Mouse (Mus musculus): ENCODE results near the gene Myh2. TPM values are rescaled to one million over a fixed set of nuclear protein-coding genes. Genes with fewer than 3 reads are reported as not detected.

Gene Myh2
- 0.10 and 0.11 TPM in 2 replicates for total RNA-seq (2014; rRNA removed)
- 0.16 and 0.24 TPM in 2 replicates for polyA plus RNA-seq (2015; fragmentation: Nextera tagmentation; extraction: Ambion mirVana)

DNA sequence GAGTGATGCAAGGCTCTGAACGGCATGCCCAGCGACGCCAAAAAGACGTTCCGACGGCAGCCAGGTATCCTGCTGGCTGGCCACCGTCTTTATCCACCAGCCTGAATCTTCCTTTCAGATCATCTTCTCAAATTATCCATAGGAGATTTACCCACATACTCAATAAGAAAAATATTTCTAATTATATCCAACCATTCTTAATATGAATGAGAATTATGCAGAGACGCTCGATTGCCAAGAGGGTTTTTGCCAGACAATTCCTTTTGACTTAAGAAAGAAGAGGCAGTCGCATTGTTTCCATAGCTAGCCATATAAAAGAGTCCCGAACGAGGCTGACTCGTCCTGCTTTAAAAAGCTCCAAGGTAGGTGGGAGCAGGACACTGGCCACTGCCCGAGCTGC is at the start of gene Myh2:
Myh2 (plus strand) TSS at position 301 of the 400 bp plus-strand sequence.
- no peaks in the 10 kb centered on the region for H3K4me1 ChIP-seq (ENCODE audit: insufficient read depth, low read length)
- ATAC-seq (no peak), DNase-seq (ENCODE audit: low spot score) (no peak)
- H3K4me3 ChIP-seq (ENCODE audit: low read length), result no peak within 1 kb of the TSS
- H3K9me3 ChIP-seq (ENCODE audit: low read length), result no peaks in the 10 kb centered on the region
- H3K4me2 ChIP-seq (ENCODE audit: low read depth, low read length), result no peak within 1 kb of the TSS
- TF ChIP-seq CTCF (IDR thresholded peaks at IDR 0.05; ENCODE audit: low read depth), result no peak
- H3K36me3 ChIP-seq (ENCODE audit: insufficient read depth, low read length), result no peaks in the 10 kb centered on the region
- H3K27ac ChIP-seq, result no peak within 1 kb of the TSS
- no peaks in the 10 kb centered on the region for H3K27me3 ChIP-seq (ENCODE audit: insufficient read depth, low read length)
- H3K9ac ChIP-seq (replicated peaks; ENCODE audit: low read length), result no peak within 1 kb of the TSS
- WGBS, result 48% methylated on average over 14 of the region's 14 CpGs

DNA sequence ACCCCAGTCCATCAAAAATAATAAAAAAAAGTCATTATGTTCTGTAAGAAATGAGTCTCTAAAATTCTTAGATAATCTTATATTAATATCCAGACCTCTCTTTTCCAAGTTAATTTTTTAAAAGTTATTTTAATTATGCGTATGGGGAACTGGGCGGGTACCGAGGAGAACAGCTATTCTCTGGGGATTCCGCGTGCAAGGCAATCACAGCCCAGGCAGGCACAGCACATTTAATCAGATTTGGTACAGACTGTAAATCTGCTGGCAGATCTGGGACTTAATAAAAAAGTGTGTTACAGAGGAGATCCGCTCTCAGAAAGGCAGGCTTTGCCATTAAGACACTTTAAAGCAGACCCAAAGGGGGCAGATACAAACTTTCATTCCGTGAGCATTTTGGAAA is 45.9 kb upstream of the Myh2 start:
- no peak overlapping the region for H3K4me2 ChIP-seq (ENCODE audit: low read depth, low read length)
- DNase-seq (ENCODE audit: low spot score), result no peak
- no peaks in the 10 kb centered on the region for H3K4me1 ChIP-seq (ENCODE audit: insufficient read depth, low read length)
- no peak overlapping the region for H3K9ac ChIP-seq (replicated peaks; ENCODE audit: low read length)
- no peak for TF ChIP-seq CTCF (IDR thresholded peaks at IDR 0.05; ENCODE audit: low read depth)
- H3K4me3 ChIP-seq (ENCODE audit: low read length), result no peak overlapping the region
- no peaks in the 10 kb centered on the region for H3K9me3 ChIP-seq (ENCODE audit: low read length)
- no peaks in the 10 kb centered on the region for H3K27me3 ChIP-seq (ENCODE audit: insufficient read depth, low read length)
- no peaks in the 10 kb centered on the region for H3K36me3 ChIP-seq (ENCODE audit: insufficient read depth, low read length)
- no peak for ATAC-seq
- no peak overlapping the region for H3K27ac ChIP-seq
- 62% methylated on average over 7 of the region's 7 CpGs for WGBS

DNA sequence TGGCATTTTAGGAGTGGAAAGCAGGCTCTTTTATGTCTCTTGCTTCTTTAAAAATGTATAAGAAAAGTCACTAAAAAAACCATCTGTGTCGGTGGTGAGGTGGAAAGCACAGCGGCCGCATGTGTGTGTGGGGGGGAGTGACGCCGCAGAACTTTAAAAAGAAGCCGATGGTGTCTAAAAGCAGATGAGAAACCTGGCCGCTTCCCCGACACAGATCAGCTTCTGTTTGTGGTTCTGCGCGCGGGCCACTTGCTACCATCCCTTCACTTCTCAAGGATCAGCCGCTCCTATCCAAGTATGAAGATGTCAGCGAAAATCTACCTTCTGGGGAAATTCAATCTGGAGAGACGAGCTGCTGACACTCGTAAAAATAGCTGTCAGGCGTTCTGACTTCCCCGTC is 45.5 kb upstream of the Myh2 start:
- Histone ChIP-seq H3K4me3 (ENCODE audit: low read length) (no peak overlapping the region), H3K9ac (replicated peaks; ENCODE audit: low read length) (no peak overlapping the region), H3K4me1 (ENCODE audit: insufficient read depth, low read length) (no peaks in the 10 kb centered on the region), H3K27me3 (ENCODE audit: insufficient read depth, low read length) (no peaks in the 10 kb centered on the region), H3K9me3 (ENCODE audit: low read length) (no peaks in the 10 kb centered on the region), H3K4me2 (ENCODE audit: low read depth, low read length) (no peak overlapping the region), H3K27ac (no peak overlapping the region), H3K36me3 (ENCODE audit: insufficient read depth, low read length) (no peaks in the 10 kb centered on the region)
- 78% methylated on average over 17 of the region's 17 CpGs for WGBS
- ATAC-seq, result no peak
- TF ChIP-seq CTCF (IDR thresholded peaks at IDR 0.05; ENCODE audit: low read depth), result no peak
- DNase-seq (ENCODE audit: low spot score), result no peak

DNA sequence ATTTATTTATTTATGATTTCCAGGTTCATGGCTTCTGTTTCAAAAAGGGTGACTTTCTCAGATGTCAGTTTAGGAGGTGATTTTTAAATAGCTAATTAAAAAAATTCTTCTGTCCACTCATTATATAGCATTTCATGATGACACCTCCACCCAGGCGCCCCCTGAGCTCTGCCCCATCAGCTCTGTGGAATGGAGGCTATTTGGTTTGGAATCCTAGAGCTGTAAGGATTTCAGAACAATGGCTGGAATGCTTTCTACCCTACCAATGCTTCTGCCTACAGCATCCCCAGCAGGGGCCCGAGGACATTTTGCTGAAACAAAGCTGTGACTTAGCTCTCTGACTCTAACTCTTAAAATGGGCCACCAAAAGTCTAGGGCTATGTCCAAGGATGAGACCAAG is 37.3 kb upstream of the Myh2 start:
- H3K9me3 ChIP-seq (ENCODE audit: low read length), result no peaks in the 10 kb centered on the region
- H3K4me2 ChIP-seq (ENCODE audit: low read depth, low read length), result no peak overlapping the region
- no peaks in the 10 kb centered on the region for H3K36me3 ChIP-seq (ENCODE audit: insufficient read depth, low read length)

DNA sequence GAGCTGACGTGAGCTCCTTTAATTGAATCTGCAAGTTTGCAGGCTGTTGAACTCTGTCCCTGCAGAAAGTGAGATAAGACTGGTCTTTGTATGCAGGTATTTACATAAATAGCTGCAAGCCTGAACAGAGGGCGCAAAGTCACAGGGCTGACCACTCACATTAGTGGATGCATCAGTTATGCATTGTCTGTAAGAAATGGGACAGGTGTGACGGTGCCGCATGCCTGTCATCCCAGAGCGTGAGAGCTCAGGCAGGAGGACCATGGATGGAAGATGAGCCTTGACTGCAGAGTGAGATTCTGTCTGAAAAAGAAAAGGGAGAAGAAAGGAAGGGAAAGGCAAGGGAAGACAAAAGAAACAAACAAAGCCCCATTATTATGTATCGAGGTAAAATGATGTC is 36.2 kb upstream of the Myh2 start:
- no peak for DNase-seq (ENCODE audit: low spot score)
- 73% methylated on average over 6 of the region's 6 CpGs for WGBS

More for the DNA sequence above, 37.3 kb upstream of the Myh2 start:
- H3K27ac ChIP-seq, result no peak overlapping the region
- ATAC-seq (no peak), DNase-seq (ENCODE audit: low spot score) (no peak)
- H3K9ac ChIP-seq (replicated peaks; ENCODE audit: low read length), result no peak overlapping the region
- WGBS, result 79% methylated on average over 2 of the region's 2 CpGs
- no peak overlapping the region for H3K4me3 ChIP-seq (ENCODE audit: low read length)
- no peak for TF ChIP-seq CTCF (IDR thresholded peaks at IDR 0.05; ENCODE audit: low read depth)
- no peaks in the 10 kb centered on the region for H3K27me3 ChIP-seq (ENCODE audit: insufficient read depth, low read length)
- no peaks in the 10 kb centered on the region for H3K4me1 ChIP-seq (ENCODE audit: insufficient read depth, low read length)

DNA sequence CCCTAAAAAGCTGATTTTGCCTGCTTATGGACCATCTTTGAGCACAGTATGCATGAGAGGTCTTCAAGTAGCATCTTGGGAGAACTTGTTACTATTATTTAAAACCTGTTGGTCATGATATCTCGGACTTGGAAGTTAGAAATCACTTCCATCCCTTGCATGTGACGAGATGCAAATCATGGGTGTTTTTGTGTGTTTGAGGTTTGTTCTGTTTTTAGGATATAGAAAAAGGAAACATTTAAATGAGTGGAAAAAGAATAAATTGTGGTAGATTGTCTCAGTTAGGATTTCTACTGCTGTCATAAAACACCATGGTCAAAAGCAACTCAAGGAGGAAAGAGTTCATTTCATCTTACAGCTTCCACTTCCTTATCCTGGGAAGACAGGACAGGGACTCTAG is 35.3 kb upstream of the Myh2 start:
- DNase-seq (ENCODE audit: low spot score), result no peak
- no peak overlapping the region for H3K4me2 ChIP-seq (ENCODE audit: low read depth, low read length)
- TF ChIP-seq CTCF (IDR thresholded peaks at IDR 0.05; ENCODE audit: low read depth), result no peak
- WGBS, result 88% methylated on average over 2 of the region's 2 CpGs
- ATAC-seq, result no peak
- no peaks in the 10 kb centered on the region for H3K27me3 ChIP-seq (ENCODE audit: insufficient read depth, low read length)
- no peaks in the 10 kb centered on the region for H3K4me1 ChIP-seq (ENCODE audit: insufficient read depth, low read length)
- H3K27ac ChIP-seq, result no peak overlapping the region
- H3K9ac ChIP-seq (replicated peaks; ENCODE audit: low read length), result no peak overlapping the region
- H3K9me3 ChIP-seq (ENCODE audit: low read length), result no peaks in the 10 kb centered on the region
- H3K4me3 ChIP-seq (ENCODE audit: low read length), result no peak overlapping the region
- H3K36me3 ChIP-seq (ENCODE audit: insufficient read depth, low read length), result no peaks in the 10 kb centered on the region

More for the DNA sequence above, 36.2 kb upstream of the Myh2 start:
- H3K9ac ChIP-seq (replicated peaks; ENCODE audit: low read length), result no peak overlapping the region
- no peaks in the 10 kb centered on the region for H3K27me3 ChIP-seq (ENCODE audit: insufficient read depth, low read length)
- no peak overlapping the region for H3K4me3 ChIP-seq (ENCODE audit: low read length)
- TF ChIP-seq CTCF (IDR thresholded peaks at IDR 0.05; ENCODE audit: low read depth), result no peak
- no peaks in the 10 kb centered on the region for H3K4me1 ChIP-seq (ENCODE audit: insufficient read depth, low read length)
- H3K9me3 ChIP-seq (ENCODE audit: low read length), result no peaks in the 10 kb centered on the region
- no peaks in the 10 kb centered on the region for H3K36me3 ChIP-seq (ENCODE audit: insufficient read depth, low read length)
- no peak overlapping the region for H3K4me2 ChIP-seq (ENCODE audit: low read depth, low read length)
- H3K27ac ChIP-seq, result no peak overlapping the region
- ATAC-seq, result no peak

DNA sequence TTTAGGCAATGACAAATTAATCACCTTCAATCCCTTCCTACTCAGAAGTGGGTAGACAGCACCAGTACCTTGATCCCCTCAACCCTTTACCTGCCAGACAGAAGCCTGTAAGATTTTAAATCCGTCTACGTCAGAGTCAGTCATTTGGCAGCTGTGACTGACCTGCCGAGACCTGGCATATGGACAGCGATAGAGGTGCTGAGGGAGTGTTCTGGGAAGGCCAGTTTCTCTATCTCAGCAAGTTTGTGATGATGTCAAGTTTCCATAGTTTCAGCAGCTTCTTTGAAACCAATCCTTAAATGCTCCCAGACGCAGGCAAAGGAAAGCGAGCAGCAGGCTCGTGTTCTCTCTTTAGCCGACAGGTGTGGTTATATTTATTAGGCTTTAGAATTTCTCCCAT is 31.3 kb upstream of the Myh2 start:
- DNase-seq (ENCODE audit: low spot score), result no peak
- Histone ChIP-seq H3K27ac (no peak overlapping the region), H3K36me3 (ENCODE audit: insufficient read depth, low read length) (no peaks in the 10 kb centered on the region), H3K9me3 (ENCODE audit: low read length) (no peaks in the 10 kb centered on the region), H3K4me3 (ENCODE audit: low read length) (no peak overlapping the region), H3K27me3 (ENCODE audit: insufficient read depth, low read length) (no peaks in the 10 kb centered on the region), H3K4me1 (ENCODE audit: insufficient read depth, low read length) (no peaks in the 10 kb centered on the region), H3K4me2 (ENCODE audit: low read depth, low read length) (no peak overlapping the region), H3K9ac (replicated peaks; ENCODE audit: low read length) (no peak overlapping the region)
- no peak for ATAC-seq
- WGBS, result 75% methylated on average over 8 of the region's 8 CpGs
- TF ChIP-seq CTCF (IDR thresholded peaks at IDR 0.05; ENCODE audit: low read depth), result no peak
